Mouse (Mus musculus): ENCODE measurements around the gene Cfap73.

- TF ChIP-seq ELF1 (IDR thresholded peaks at IDR 0.05; ENCODE audit: low read depth, low read length) (no peak), RAD21 (IDR thresholded peaks at IDR 0.05; ENCODE audit: low read depth, low read length) (no peak), ZC3H11A (IDR thresholded peaks at IDR 0.05; ENCODE audit: low read depth, low read length) (no peak), CTCF (IDR thresholded peaks at IDR 0.05 in 2 of 3, conservative IDR thresholded peaks at IDR 0.05 in 1 of 3; ENCODE audit: control insufficient read depth in 1 of 3, insufficient read depth in 1 of 3, low read depth in 2 of 3, low read length in 3 of 3, poor library complexity in 1 of 3, severe bottlenecking in 1 of 3) (no peak), POLR2A (IDR thresholded peaks at IDR 0.05; ENCODE audit: control insufficient read depth in 1 of 2, insufficient read depth in 1 of 2, low read depth in 1 of 2, low read length in 2 of 2, poor library complexity in 1 of 2) (no peak), SIN3A (IDR thresholded peaks at IDR 0.05; ENCODE audit: low read length) (no peak), GATA1 (IDR thresholded peaks at IDR 0.05; ENCODE audit: low read depth, low read length) (no peak), EP300 (IDR thresholded peaks at IDR 0.05; ENCODE audit: low read depth in 1 of 2, low read length in 2 of 2) (no peak), NELFE (IDR thresholded peaks at IDR 0.05; ENCODE audit: low read depth, low read length) (no peak), BHLHE40 (IDR thresholded peaks at IDR 0.05; ENCODE audit: borderline replicate concordance, low read depth, low read length) (no peak), UBTF (IDR thresholded peaks at IDR 0.05; ENCODE audit: borderline replicate concordance, insufficient read depth, low read depth, low read length) (no peak)
Observed at GRCm38 (mm10) chr5:120631128-120631527, 2.9 kb downstream of the Cfap73 start.

All from MEL (cell line).